Mouse (Mus musculus): ENCODE data around the gene 9230104L09Rik. TPM values are rescaled to one million over a fixed set of nuclear protein-coding genes. Genes with fewer than 3 reads are reported as not detected.

Gene 9230104L09Rik
- not detected in 2 replicates for total RNA-seq (2015)
- not detected in 2 replicates for total RNA-seq (2017)

- ATAC-seq (replicated peaks; ENCODE audit: poor library complexity), result no peak
Measured at GRCm38 (mm10) chr2:148864966-148865365, at the start of gene 9230104L09Rik. Gene 9230104L09Rik (minus strand): TSS chr2:148865038.

- peak; percentile 98 for ATAC-seq (replicated peaks; ENCODE audit: poor library complexity)
Measured at GRCm38 (mm10) chr2:148902286-148902685, 37.4 kb upstream of the 9230104L09Rik start.

- no peak for ATAC-seq (replicated peaks; ENCODE audit: poor library complexity)
Measured at GRCm38 (mm10) chr2:148900305-148900704, 35.5 kb upstream of the 9230104L09Rik start.

GRCm38 (mm10) chr2:148896219-148896618 lies 31.4 kb upstream of the 9230104L09Rik start:
- ATAC-seq (replicated peaks; ENCODE audit: poor library complexity), result no peak

GRCm38 (mm10) chr2:148893107-148893506 lies 28.3 kb upstream of the 9230104L09Rik start:
- no peak for ATAC-seq (replicated peaks; ENCODE audit: poor library complexity)

GRCm38 (mm10) chr2:148890021-148890851 lies 25.4 kb upstream of the 9230104L09Rik start:
- no peak for ATAC-seq (replicated peaks; ENCODE audit: poor library complexity)

- no peak for ATAC-seq (replicated peaks; ENCODE audit: poor library complexity)
Measured at GRCm38 (mm10) chr2:148889331-148890010, 24.6 kb upstream of the 9230104L09Rik start.

- peak; percentile 85 for ATAC-seq (replicated peaks; ENCODE audit: poor library complexity)
Measured at GRCm38 (mm10) chr2:148888872-148889271, 24.0 kb upstream of the 9230104L09Rik start.

GRCm38 (mm10) chr2:148884738-148885137 lies 19.9 kb upstream of the 9230104L09Rik start:
- ATAC-seq (replicated peaks; ENCODE audit: poor library complexity), result no peak

GRCm38 (mm10) chr2:148879199-148879598 lies 14.4 kb upstream of the 9230104L09Rik start:
- no peak for ATAC-seq (replicated peaks; ENCODE audit: poor library complexity)

- no peak for ATAC-seq (replicated peaks; ENCODE audit: poor library complexity)
Measured at GRCm38 (mm10) chr2:148878641-148879130, 13.8 kb upstream of the 9230104L09Rik start.

GRCm38 (mm10) chr2:148877016-148877770 lies 12.4 kb upstream of the 9230104L09Rik start:
- peak; percentile 4 for ATAC-seq (replicated peaks; ENCODE audit: poor library complexity)

- peak; percentile 82 for ATAC-seq (replicated peaks; ENCODE audit: poor library complexity)
Measured at GRCm38 (mm10) chr2:148875335-148875811, 10.5 kb upstream of the 9230104L09Rik start, which contains the start of gene Cst3. Gene Cst3 (minus strand): TSS chr2:148875692.

- ATAC-seq (replicated peaks; ENCODE audit: poor library complexity), result peak; percentile 43
Measured at GRCm38 (mm10) chr2:148874617-148875334, 9.9 kb upstream of the 9230104L09Rik start.

GRCm38 (mm10) chr2:148874224-148874616 lies 9.4 kb upstream of the 9230104L09Rik start:
- ATAC-seq (replicated peaks; ENCODE audit: poor library complexity), result no peak

GRCm38 (mm10) chr2:148872860-148873259 lies 8.0 kb upstream of the 9230104L09Rik start:
- no peak for ATAC-seq (replicated peaks; ENCODE audit: poor library complexity)

- ATAC-seq (replicated peaks; ENCODE audit: poor library complexity), result no peak
Measured at GRCm38 (mm10) chr2:148870526-148870925, 5.7 kb upstream of the 9230104L09Rik start.

- ATAC-seq (replicated peaks; ENCODE audit: poor library complexity), result peak; percentile 65
Measured at GRCm38 (mm10) chr2:148868959-148869358, 4.1 kb upstream of the 9230104L09Rik start.

- ATAC-seq (replicated peaks; ENCODE audit: poor library complexity), result no peak
Measured at GRCm38 (mm10) chr2:148861693-148862092, 3.1 kb downstream of the 9230104L09Rik start.

GRCm38 (mm10) chr2:148860993-148861392 lies 3.8 kb downstream of the 9230104L09Rik start:
- ATAC-seq (replicated peaks; ENCODE audit: poor library complexity), result no peak
